Comparison of ENCODE assay signal across 35 mouse cellular contexts in genomic region chr6:71235121-71235520, GRCm38 (mm10). TPM values are rescaled to one million over a fixed set of nuclear protein-coding genes. Genes with fewer than 3 reads are reported as not detected.
A peak's percentile ranks its signal among the peaks of the same experiment; 100 is the strongest.
DNase-seq lines count a peak whose midpoint lies in the region; ATAC-seq and TF ChIP-seq lines count a peak whose summit lies in the region.
"Had no signal": no experiment of that assay in that cellular context is flagged by ENCODE, and none has a peak within 500 bp of the region (broad histone marks: within the 10 kb centered on the region; RNA-seq: fewer than 3 reads in every experiment).

No protein-coding gene starts in this region.

- peaks cover 17% of the 10 kb centered on the region for H3K27me3 ChIP-seq in E14TG2a.4 (ENCODE audit: insufficient read depth, low read length)
- H3K27me3 ChIP-seq in intestine, postnatal 0 days (replicated peaks; ENCODE audit: control insufficient read depth, insufficient read depth, low read length) = no peaks in the 10 kb centered on the region
- H3K27me3 ChIP-seq in liver, postnatal 0 days (ENCODE audit: insufficient read depth, low read length) = no peaks in the 10 kb centered on the region
- H3K27me3 ChIP-seq: embryonic facial prominence, embryonic 13.5 days; forebrain, embryonic 15.5 days; heart, embryonic 15.5 days; hindbrain, embryonic 13.5 days; limb, embryonic 15.5 days had no signal

- peak; percentile 90 for DNase-seq in heart, adult 11 months
- no peak for DNase-seq in heart, postnatal 25 days (ENCODE audit: low spot score)
- peak; percentile 28 for DNase-seq in liver, postnatal 0 days
- DNase-seq in urinary bladder, adult 18-20 months (ENCODE audit: low spot score in 2 of 2) = no peak
- no peak for DNase-seq in right cerebral cortex, postnatal 10 days (ENCODE audit: low spot score in 2 of 2)
- DNase-seq: adrenal gland, adult 2 months; adrenal gland, postnatal 36 days; cerebellum, adult 18-20 months; cerebellum, postnatal 10 days; heart, postnatal 4 days; kidney, adult 2 months; kidney, postnatal 36 days; lung, embryonic 14.5 days; lung, postnatal 14 days; thymus, postnatal 4 days had no signal

- H3K4me3 ChIP-seq in E14TG2a.4 (replicated peaks; ENCODE audit: low read length) = peak overlapping the region; percentile 41
- no peak overlapping the region for H3K4me3 ChIP-seq in intestine, postnatal 0 days (ENCODE audit: low read depth, low read length)
- H3K4me3 ChIP-seq in liver, postnatal 0 days (ENCODE audit: low read depth, low read length) = no peak overlapping the region
- H3K4me3 ChIP-seq: embryonic facial prominence, embryonic 13.5 days; forebrain, embryonic 10.5 days; forebrain, embryonic 15.5 days; heart, embryonic 10.5 days; heart, embryonic 15.5 days; hindbrain, embryonic 13.5 days; limb, embryonic 10.5 days; limb, embryonic 15.5 days had no signal

- no peak for TF ChIP-seq CTCF in E14TG2a.4 (conservative IDR thresholded peaks at IDR 0.05; ENCODE audit: low read length)
- TF ChIP-seq CTCF in intestine, postnatal 0 days (IDR thresholded peaks at IDR 0.05; ENCODE audit: low read depth) = no peak
- no peak for TF ChIP-seq CTCF in liver, postnatal 0 days (IDR thresholded peaks at IDR 0.05; ENCODE audit: low read depth)

- no peak for ATAC-seq in intestine, postnatal 0 days
- ATAC-seq in liver, postnatal 0 days = peak; percentile 47
- ATAC-seq: activated CD4-positive, CD25-positive, alpha-beta regulatory T cell, adult 4 months; forebrain, embryonic 15.5 days; midbrain, embryonic 16.5 days had no signal

- peaks cover 56% of the 10 kb centered on the region for H3K4me1 ChIP-seq in E14TG2a.4 (replicated peaks; ENCODE audit: low read depth, low read length)
- 0 out of 2 replicates have a peak, but pooled peaks cover 5% of the 10 kb centered on the region for H3K4me1 ChIP-seq in intestine, postnatal 0 days (replicated peaks; ENCODE audit: control insufficient read depth, insufficient read depth, low read length)
- peaks cover 7% of the 10 kb centered on the region for H3K4me1 ChIP-seq in liver, postnatal 0 days (ENCODE audit: insufficient read depth)
- H3K4me1 ChIP-seq: embryonic facial prominence, embryonic 13.5 days; forebrain, embryonic 10.5 days; forebrain, embryonic 15.5 days; heart, embryonic 15.5 days; hindbrain, embryonic 13.5 days; limb, embryonic 10.5 days; limb, embryonic 15.5 days had no signal

- H3K9ac ChIP-seq in intestine, postnatal 0 days (ENCODE audit: low read depth, low read length) = no peak overlapping the region
- no peak overlapping the region for H3K9ac ChIP-seq in liver, postnatal 0 days (replicated peaks)
- H3K9ac ChIP-seq: embryonic facial prominence, embryonic 13.5 days; forebrain, embryonic 15.5 days; heart, embryonic 15.5 days; hindbrain, embryonic 13.5 days; limb, embryonic 15.5 days; lung, embryonic 14.5 days had no signal

- H3K9me3 ChIP-seq in E14TG2a.4 (ENCODE audit: low read length) = no peaks in the 10 kb centered on the region
- no peaks in the 10 kb centered on the region for H3K9me3 ChIP-seq in intestine, postnatal 0 days (ENCODE audit: control insufficient read depth)
- no peaks in the 10 kb centered on the region for H3K9me3 ChIP-seq in liver, postnatal 0 days (ENCODE audit: low read length)
- H3K9me3 ChIP-seq: embryonic facial prominence, embryonic 13.5 days; forebrain, embryonic 10.5 days; forebrain, embryonic 15.5 days; heart, embryonic 10.5 days; heart, embryonic 15.5 days; hindbrain, embryonic 13.5 days; limb, embryonic 10.5 days; limb, embryonic 15.5 days had no signal

- intact Hi-C loops in heart, postnatal 25 days (cut with DNase I) = no loop called here

- H3K27ac ChIP-seq in intestine, postnatal 0 days (ENCODE audit: low read depth, low read length) = 0 out of 2 replicates have a peak overlapping the region, but pooled peaks have one; percentile 16
- H3K27ac ChIP-seq in liver, postnatal 0 days (ENCODE audit: low read depth) = peak overlapping the region; percentile 82
- H3K27ac ChIP-seq: embryonic facial prominence, embryonic 13.5 days; forebrain, embryonic 10.5 days; forebrain, embryonic 15.5 days; heart, embryonic 10.5 days; heart, embryonic 15.5 days; hindbrain, embryonic 13.5 days; limb, embryonic 10.5 days; limb, embryonic 15.5 days had no signal

- WGBS in intestine, postnatal 0 days = 75% methylated on average over 13 of the region's 13 CpGs
- WGBS in liver, postnatal 0 days (ENCODE audit: insufficient replicate concordance) = 35% methylated on average over 13 of the region's 13 CpGs

- no peak overlapping the region for H3K4me2 ChIP-seq in intestine, postnatal 0 days (replicated peaks; ENCODE audit: low read depth)
- no peak overlapping the region for H3K4me2 ChIP-seq in liver, postnatal 0 days (ENCODE audit: low read depth, low read length)
- H3K4me2 ChIP-seq: embryonic facial prominence, embryonic 13.5 days; forebrain, embryonic 15.5 days; heart, embryonic 15.5 days; hindbrain, embryonic 13.5 days; limb, embryonic 15.5 days; lung, embryonic 14.5 days; midbrain, embryonic 11.5 days had no signal

- TF ChIP-seq EP300 in liver, postnatal 0 days (IDR thresholded peaks at IDR 0.05; ENCODE audit: low read depth) = no peak

- no peaks in the 10 kb centered on the region for H3K36me3 ChIP-seq in E14TG2a.4 (ENCODE audit: insufficient read depth, low read length)
- H3K36me3 ChIP-seq in intestine, postnatal 0 days (ENCODE audit: control insufficient read depth, insufficient read depth) = no peaks in the 10 kb centered on the region
- no peaks in the 10 kb centered on the region for H3K36me3 ChIP-seq in liver, postnatal 0 days (replicated peaks; ENCODE audit: insufficient read depth, low read length)
- H3K36me3 ChIP-seq: embryonic facial prominence, embryonic 13.5 days; forebrain, embryonic 10.5 days; forebrain, embryonic 15.5 days; hindbrain, embryonic 13.5 days; limb, embryonic 10.5 days; limb, embryonic 15.5 days had no signal

RNA-seq across cellular contexts. Expression of gene Fabp1, which starts 35.5 kb away (rescaled TPM):
- not detected for total RNA-seq in heart, postnatal 25 days (2021)
- 14,893 and 15,612 TPM in 2 replicates for polyA plus RNA-seq in intestine, postnatal 0 days (2015; fragmentation: Nextera tagmentation; extraction: Ambion mirVana)
- polyA plus RNA-seq in liver, postnatal 0 days (2015; fragmentation: Nextera tagmentation; extraction: Ambion mirVana) = 6,645 and 7,607 TPM in 2 replicates
- total RNA-seq: CH12.LX; common myeloid progenitor, adult 5-6 weeks; heart, postnatal 4 days; left cerebral cortex, postnatal 10 days; neutrophil, adult 5-6 weeks had no signal
- polyA plus RNA-seq: activated CD4-positive, CD25-positive, alpha-beta regulatory T cell, adult 4 months; adrenal gland, adult 2 months; brain, embryonic 14.5 days; C2C12; embryonic facial prominence, embryonic 13.5 days; forebrain, embryonic 10.5 days; forebrain, embryonic 15.5 days; hindbrain, embryonic 13.5 days; limb, embryonic 10.5 days; lung, embryonic 14.5 days; midbrain, embryonic 11.5 days; midbrain, embryonic 16.5 days; neural tube, embryonic 11.5 days had no signal

RNA-seq across cellular contexts. Expression of gene Krcc1, which starts 36.4 kb away (rescaled TPM):
- total RNA-seq in heart, postnatal 25 days (2021) = 10 to 100 TPM; 54.6 to 54.9 TPM
- polyA plus RNA-seq in intestine, postnatal 0 days (2015; fragmentation: Nextera tagmentation; extraction: Ambion mirVana) = 109 and 111 TPM in 2 replicates
- polyA plus RNA-seq in liver, postnatal 0 days (2015; fragmentation: Nextera tagmentation; extraction: Ambion mirVana) = 47.0 and 49.2 TPM in 2 replicates

Comparison
In these comparisons a context has a peak if more than half of its experiments do, and no peak if none do; other contexts are left out.
1. DNase-seq: peak in heart, adult 11 months (single experiment) and liver, postnatal 0 days (single experiment); none in heart, postnatal 25 days (single experiment), urinary bladder, adult 18-20 months (0 of 2) and right cerebral cortex, postnatal 10 days (0 of 2).